Mouse (Mus musculus) cerebellum, adult 9-10 months (tissue): ENCODE measurements around the gene Prss27.
"Not testable (repeated sequence)": the region's sequence is repeated elsewhere in the genome, so short reads cannot be mapped to it uniquely, and the experiment has no call there.

Source experiments
- DNase-seq: peaks from one replicate; pipeline ENCODE4 v3.0.0; 2022

The Prss27 gene

GRCm38 (mm10) chr17:24035087-24035486 is 2.9 kb upstream of the Prss27 start:
- DNase-seq: no peak

GRCm38 (mm10) chr17:24036954-24037353 is 990 bp upstream of the Prss27 start:
- DNase-seq: no peak

- DNase-seq: no peak
Observed at GRCm38 (mm10) chr17:24037360-24037759, 584 bp upstream of the Prss27 start.

- no peak for DNase-seq
Observed at GRCm38 (mm10) chr17:24044482-24044881, 6.5 kb downstream of the Prss27 start.

GRCm38 (mm10) chr17:24045608-24046007 is 7.7 kb downstream of the Prss27 start:
- no peak for DNase-seq

- DNase-seq: no peak
Observed at GRCm38 (mm10) chr17:24046026-24046425, 8.1 kb downstream of the Prss27 start.

- DNase-seq: no peak
Observed at GRCm38 (mm10) chr17:24048053-24048452, 10.1 kb downstream of the Prss27 start.

- DNase-seq: no peak
Observed at GRCm38 (mm10) chr17:24049008-24049407, 11.1 kb downstream of the Prss27 start.

- no peak for DNase-seq
Observed at GRCm38 (mm10) chr17:24056636-24057625, 19.0 kb downstream of the Prss27 start.

- no peak for DNase-seq
Observed at GRCm38 (mm10) chr17:24057730-24058245, 19.8 kb downstream of the Prss27 start.

GRCm38 (mm10) chr17:24062459-24063155 is 24.7 kb downstream of the Prss27 start:
- no peak for DNase-seq

GRCm38 (mm10) chr17:24068271-24068670 is 30.3 kb downstream of the Prss27 start:
- no peak for DNase-seq

- no peak for DNase-seq
Observed at GRCm38 (mm10) chr17:24069531-24069930, 31.6 kb downstream of the Prss27 start.

- peak; percentile 95 for DNase-seq
Observed at GRCm38 (mm10) chr17:24072919-24073696, 35.2 kb downstream of the Prss27 start, which contains the start of gene Kctd5. Gene Kctd5 (minus strand): TSS chr17:24073485.

GRCm38 (mm10) chr17:24077101-24077500 is 39.2 kb downstream of the Prss27 start:
- DNase-seq: no peak

GRCm38 (mm10) chr17:24084593-24084992 is 46.6 kb downstream of the Prss27 start:
- no peak for DNase-seq

- DNase-seq: not testable (repeated sequence)
Observed at GRCm38 (mm10) chr17:24086399-24086798, 48.5 kb downstream of the Prss27 start.

GRCm38 (mm10) chr17:24090575-24090974 is 52.6 kb downstream of the Prss27 start:
- no peak for DNase-seq
